Mouse (Mus musculus) CD4-positive, CD25-positive, alpha-beta regulatory T cell, adult 4 months (primary cell): ENCODE results near the gene Elovl3. TPM values are rescaled to one million over a fixed set of nuclear protein-coding genes. Genes with fewer than 3 reads are reported as not detected.
"Not testable (repeated sequence)": the region's sequence is repeated elsewhere in the genome, so short reads cannot be mapped to it uniquely, and the experiment has no call there.

Experiments
- ATAC-seq: one replicate; pipeline ENCODE4 v1.8.0; 2017
- polyA plus RNA-seq, 2 experiments: library from polyadenylated mRNA; unstranded; fragments of 100-300 nt; shearing (Covaris generic); gene quantifications; one replicate each; pipeline ENCODE4 v1.2.1; 2017

Gene Elovl3
- polyA plus RNA-seq, 2 experiments from 2014 or later, result not detected

DNA sequence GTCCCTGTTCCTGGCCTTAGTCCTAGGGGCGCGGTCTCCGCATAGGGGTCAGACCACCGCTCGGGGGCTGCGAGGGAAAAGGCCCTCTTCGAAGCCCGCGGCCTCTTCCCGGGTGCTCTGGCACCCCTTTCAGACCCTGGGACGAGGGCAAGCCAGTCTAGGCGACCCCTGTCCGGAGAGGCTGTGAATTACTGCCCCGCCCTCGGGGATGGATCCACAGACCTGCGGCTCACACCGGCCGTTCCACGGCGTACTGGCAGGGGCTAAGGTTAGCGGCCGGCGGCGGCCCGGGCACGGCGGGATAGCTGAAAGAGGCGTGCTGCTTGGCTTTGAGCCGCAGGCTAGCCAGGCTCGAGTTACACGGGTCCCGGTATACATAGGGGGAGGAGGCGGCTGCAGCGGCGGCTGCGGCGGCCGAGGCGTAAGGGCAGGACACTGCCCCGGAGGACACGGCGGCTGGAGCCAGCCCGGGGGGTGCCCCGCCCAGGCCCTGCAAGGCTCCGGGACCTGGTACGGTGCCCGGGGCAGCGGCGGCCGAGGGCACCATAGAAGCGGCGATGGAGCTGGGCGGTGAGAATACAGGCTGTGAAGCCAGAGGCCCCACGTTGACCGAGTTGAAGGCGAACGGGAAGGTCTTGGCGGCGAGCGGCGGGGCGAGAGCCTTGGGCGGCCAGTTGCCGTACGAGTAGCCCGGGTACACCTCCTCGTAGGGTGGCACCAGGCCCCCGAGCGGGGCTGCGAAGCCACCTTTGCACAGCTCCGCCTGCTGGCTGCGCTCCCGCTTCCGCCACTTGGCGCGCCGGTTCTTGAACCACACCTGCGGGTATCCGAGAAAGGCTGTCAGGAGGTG is 4.3 kb downstream of the Elovl3 start:
- peak; percentile 76 for ATAC-seq

DNA sequence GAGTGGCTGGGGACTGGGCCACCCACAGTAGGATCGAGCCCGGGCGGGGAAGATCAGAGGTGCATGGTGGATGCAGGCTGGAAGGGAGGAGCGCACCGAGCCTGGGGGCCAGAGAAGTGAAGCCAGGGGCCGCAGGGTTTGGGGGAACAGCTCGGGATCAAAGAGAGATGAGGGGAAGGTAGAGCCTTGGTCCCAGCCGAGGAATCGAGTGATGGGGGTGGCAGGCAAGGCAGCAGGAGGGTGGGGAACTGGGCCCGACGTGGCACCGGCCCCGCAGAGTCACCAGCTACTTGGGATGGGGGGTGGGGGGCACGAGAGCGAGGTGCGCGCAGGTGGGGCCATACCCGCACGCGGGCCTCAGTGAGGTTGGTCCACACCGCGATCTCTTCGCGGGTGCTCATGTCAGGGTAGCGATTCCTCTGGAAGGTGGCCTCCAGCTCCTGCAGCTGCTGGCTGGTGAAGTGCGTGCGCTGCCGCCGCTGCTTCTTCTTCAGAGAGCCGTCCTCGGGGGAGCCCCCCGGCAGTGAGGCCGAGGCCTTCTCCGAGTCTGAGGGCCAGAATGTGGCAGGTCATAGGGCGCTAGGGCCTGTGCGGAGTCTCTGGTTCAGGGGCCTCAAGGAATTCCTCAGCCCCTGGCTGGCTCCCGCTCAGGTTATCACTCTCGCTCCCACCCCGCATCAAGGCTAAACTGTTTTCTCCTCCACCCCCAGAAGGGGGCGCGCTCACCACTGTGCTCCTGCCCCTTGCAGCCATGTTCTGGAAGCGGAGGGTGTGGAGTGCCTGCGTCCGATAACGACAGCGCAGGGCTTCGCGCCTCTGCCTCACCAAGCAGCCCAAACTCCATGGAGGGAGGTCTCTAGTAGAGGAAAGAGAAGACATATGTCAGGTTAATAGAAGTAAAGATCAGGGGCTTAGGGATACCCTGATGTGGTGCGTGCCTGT is 5.2 kb downstream of the Elovl3 start:
- peak; percentile 70 for ATAC-seq

DNA sequence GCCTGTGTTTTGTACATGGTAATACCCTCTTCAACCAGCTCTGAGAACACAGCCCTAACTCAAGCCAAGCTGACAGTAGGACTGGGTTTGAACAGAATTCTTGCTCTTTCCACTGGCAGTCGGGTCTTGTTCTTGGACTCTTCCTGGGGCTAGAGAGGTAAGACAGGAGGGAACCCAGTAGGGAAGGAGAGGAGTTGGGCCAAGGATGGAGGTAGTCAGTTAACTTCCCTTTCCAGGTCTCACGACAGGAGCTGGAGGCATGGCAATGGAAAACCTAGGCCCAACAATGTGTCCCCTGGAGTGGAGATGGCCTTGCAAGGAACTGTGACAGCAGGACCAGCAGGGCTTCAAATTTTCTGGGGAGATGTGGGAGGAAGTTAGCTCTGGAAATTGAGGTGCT is 8.6 kb downstream of the Elovl3 start:
- ATAC-seq, result no peak

DNA sequence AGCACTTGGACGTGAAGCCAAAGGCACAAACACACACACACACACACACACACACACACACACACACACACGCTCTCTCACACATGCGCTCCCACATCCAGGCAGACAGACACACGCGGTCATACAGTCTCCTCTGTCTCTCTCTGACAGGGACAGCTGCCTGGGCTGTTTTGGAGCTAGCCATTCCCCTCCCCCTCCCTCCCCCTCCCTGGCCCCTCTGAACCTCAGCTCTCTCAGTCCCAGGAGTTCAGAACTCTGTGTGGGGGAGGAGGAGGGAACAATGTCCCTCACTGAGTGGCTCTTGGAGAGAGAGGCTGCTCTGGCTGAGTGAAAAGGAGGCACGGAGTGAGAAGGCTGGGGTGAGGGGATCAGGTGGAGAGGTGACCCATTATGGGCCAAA is 9.4 kb downstream of the Elovl3 start:
- ATAC-seq, result no peak

DNA sequence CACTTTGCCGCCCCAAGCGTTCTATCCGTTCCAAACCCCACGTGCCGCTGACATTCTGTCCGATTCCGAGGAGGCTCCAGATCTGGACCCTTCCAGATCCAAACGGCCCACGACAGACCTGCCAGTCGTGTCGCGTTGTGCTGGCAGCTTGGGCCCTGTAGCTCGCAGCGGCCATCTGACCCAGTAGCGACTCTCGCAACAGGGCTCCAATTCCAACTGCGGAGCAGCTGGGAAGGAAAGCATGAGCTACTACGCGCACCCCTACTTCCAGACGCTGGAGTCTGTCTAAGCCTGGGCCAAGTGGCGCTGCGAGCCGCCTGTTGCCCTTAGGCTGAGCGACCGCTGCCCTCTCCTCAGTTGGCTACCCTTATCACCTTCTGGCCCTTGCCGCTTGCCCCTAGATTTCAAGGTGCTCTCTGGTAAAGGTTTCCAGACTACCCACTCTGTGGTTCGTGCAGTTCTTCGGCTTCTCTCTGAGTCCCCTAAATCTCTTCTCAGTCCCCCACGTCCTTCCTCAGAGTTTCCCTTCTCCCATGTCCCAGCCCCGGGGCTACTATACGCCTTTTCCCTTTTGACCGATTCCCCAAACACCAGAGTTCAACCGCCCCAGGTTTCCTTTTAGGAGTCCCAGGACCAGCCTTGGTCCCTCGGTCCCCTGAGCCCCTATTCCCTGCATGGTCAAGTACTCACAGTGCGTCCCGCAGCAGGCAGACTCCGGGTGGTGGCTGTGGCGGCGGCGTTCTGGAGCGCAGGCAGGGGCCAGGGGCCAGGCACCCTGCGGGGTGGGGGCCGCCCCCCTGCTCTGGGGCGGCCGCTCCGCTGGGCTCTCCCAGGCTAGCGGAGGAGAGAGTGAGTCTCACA is 16.0 kb downstream of the Elovl3 start, which contains the start of gene Pitx3:
Pitx3 (minus strand) TSS at position 816 of the 861 bp plus-strand sequence.
- no peak for ATAC-seq

DNA sequence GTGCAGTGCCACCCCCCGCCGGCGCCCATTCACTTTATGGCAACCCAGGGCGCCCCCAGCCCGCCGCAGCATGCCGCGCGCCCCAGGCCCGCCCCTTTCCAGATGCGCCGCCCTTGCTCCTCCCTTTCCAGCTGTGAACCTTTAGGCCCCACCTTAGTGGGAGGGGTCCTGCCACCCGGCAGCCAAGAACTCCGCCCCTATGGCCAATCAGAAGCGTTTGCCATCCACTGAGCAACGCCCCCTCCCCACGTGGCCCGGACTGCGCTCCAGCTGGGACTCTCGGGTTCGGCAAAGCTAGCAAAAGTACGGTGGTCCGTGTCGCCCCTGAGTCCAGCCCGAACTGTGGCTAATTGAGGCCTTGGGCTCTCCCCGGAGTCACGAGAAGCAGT is 16.7 kb downstream of the Elovl3 start:
- peak; percentile 3 for ATAC-seq

DNA sequence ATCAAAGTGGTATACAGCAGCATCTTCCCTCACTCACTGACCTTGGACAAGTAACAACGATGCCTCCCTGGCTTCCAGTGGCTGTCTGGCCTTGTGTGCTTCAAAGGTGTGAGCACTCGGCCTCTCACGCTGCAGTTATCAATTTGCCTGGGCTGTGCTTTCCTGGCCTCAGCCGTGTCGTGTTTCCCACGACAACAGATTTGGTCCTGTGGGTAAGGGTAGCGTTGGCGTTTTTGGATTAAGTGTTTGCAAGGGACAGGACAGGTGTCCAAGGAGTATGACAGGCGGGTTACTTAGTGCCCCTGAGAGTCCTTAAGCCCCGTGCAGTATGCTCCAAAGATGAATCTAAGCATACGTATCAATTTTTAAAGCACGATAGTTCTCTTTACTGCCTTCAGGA is 17.4 kb downstream of the Elovl3 start:
- no peak for ATAC-seq

DNA sequence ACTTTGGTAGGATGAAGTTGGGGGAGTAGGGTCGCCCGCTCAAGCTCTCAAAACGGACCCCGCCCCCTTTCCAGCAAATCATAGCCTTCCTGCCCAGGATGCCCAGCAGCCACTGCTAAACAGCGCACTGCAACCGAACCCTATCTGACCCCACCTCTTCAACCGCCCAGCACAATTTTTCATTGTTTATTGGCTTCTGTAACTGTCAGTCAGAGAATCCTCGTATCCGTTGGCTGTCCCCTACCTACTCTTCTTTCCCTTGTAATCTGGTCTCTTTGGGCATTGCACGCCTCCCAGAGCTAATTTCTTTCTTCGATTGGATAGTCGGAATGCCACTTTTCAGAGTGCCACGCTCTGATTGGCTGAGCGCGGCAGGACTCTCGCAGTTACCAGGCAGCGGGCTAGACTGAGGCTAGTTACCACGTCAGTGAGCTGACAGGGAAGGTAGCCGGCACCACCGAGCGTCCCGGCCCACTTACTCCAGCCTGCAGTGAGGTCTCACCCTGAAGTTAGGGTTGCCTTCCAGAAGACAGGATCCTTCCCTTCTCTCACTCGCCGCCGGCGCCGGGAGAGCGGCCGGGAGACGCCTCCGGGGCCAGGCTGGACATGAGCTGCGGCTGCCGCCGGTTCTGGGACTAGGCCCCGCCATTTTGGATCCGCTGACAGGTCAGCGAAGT is 20.6 kb downstream of the Elovl3 start, which contains the start of gene Gbf1:
Gbf1 (plus strand) TSS at position 383 of the 677 bp plus-strand sequence.
- ATAC-seq, result peak; percentile 97

DNA sequence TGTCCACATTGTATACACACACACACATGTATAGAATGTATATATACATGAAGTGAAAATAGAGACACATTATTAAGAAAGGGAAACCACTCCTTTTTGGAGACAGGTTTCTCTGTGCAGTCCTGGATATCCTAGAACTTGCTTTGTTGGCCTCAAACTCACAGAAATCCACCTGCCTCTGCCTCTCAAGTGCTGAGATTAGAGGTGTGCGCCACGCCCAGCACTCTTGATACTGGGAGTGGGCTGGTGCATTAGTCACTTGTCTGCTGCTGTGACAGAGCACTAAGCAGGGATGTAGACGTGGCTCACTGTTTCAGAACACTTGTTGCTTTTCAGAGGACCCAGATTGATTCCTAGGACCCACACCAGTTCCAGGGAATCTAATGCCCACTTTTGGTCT is 34.3 kb downstream of the Elovl3 start:
- no peak for ATAC-seq

DNA sequence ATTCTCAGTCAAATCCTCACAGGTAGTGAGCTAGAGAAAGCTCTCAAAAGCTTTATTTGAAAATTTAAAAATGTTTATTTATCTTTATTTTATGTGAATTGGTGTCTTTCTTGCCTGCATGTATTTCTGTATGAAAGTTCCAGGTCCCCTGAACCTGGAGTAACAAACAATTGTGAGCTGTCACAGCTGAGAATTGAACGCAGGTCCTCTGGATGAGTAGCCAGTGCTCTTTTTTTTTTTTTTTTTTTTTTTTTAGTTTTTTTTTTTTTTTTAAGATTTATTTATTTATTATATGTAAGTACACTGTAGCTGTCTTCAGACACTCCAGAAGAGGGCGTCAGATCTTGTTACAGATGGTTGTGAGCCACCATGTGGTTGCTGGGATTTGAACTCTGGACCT is 35.5 kb downstream of the Elovl3 start:
- not testable (repeated sequence) for ATAC-seq

DNA sequence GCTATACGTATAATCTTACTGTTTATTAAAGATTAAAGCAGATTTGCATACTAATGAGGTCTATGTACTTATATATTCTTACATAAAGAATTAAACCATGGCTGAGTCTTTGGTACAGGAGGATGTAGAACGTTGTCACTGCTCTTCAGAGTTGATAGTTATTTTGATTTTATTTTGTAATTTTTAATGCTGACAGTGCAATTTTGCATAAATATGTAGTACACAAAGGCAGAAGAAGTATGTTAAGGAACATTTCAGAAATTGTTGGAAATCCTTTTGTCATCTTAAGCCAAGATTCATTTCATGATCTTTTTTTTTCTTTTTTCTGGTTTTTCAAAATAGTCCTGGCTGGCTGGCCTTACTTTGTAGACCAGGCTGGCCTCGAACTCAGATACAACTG is 37.7 kb downstream of the Elovl3 start:
- no peak for ATAC-seq

DNA sequence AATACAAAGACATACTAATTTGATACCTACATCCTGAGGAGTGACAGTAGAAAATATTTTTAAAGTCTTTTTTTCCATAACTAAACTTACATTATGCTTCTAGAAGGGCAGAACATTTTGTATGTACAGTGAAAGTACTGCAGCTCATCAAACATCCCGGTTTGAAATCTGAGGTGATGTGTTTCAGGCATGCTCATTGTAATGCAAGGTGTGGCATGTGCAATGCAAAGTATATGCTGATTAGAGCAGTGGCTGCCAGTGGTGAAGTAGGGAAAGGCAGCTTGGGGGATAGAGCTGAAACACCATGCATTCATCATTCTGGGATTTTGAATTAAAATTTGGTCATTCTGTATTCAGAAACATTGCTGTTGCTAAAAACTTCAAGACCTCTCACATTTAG is 38.2 kb downstream of the Elovl3 start:
- ATAC-seq, result no peak

DNA sequence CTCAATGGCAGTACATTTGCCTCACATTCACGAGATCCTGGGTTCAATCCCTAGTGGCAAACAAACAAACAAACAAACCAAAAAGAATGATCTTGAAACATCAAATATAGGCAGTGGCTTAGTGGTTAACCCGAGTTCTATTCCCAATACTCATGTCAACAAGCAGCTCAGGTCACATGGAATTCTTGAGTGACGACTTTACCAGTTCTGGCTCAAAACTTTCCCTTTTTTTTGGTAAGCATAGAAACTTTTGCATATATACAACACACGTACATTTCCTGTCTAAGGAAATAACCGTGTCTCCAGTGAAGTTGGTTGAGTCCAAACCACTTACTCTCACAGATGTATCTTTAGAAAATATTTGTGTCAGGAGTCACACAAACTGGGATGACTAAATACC is 40.8 kb downstream of the Elovl3 start:
- no peak for ATAC-seq

DNA sequence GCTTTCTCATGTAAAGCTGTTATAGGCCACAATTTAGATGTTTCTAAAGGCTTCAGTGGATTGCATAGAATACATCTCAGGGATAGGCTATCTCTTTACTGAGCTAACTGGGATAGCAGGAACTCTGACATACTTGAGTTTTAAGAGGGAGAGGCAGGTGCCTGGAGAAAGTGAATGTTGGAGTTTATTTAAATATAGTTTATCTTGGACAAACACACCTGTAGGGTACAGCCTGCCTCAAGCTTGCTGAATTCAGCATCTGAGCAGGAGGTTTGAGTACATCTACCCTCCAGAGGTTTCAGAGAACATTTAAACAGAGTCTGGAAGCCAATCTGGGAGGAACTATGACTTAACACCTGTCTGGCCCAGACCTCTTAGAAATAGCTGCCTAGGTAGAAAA is 43.5 kb downstream of the Elovl3 start:
- ATAC-seq, result no peak

DNA sequence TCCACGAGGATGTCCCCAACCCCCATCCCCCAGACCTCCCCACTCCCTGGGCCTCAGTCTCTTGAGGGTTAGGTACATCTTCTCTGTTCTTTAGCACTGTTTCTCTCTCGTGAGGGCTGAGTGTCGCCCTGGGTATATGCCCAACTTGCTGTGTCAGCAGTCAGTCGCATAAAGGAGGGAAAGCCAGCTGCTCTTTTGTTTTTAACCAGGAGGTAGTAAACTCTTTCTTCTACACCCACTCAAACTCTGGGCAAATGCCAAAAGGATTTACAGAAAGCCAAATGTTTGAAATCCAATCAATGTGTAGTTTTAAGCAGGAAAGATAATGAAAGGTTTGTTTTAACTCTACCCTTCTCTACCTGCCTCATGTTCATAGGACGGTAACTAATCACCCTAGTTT is 45.3 kb downstream of the Elovl3 start:
- no peak for ATAC-seq

DNA sequence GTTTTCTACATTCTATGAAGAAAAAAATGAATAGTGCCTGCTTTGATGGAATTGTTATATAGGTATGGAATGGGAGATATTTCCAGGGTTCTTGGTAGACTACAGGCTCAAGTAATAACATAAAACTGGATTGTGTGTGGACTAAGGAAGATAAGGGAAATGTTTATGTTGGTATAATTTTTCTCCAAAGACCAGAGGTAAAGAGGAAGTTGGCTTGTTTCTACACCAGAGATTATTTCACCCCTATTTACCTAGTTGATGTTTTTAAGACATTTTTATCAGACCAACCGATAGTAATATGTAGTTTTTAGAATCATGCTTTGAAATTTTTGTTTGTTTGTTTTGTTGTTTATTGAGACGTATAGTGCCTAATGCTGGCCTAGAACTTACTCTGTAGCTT is 48.6 kb downstream of the Elovl3 start:
- no peak for ATAC-seq

DNA sequence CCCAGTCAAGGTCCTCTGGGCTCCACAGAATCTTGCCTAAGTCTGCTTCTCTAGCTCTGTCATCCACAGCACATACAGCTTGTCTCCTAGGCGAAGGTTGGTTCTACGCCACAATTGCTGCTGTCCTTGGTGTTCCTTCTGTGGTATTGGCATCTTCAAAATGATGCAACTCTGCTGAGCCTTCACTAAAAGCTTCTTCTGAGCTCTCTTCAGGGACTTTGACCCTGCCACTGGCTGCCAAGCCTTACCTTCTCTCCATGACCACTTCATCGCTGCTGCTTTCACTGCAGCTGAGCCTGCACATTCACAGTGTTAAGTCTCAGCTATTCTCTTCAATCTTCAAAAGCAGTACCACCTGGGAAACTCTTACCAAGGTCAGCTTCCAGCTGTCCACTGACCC is 50.5 kb downstream of the Elovl3 start:
- ATAC-seq, result no peak
